Mouse (Mus musculus): ENCODE measurements at regions not wholly inside any gene's neighbourhood (a gene's known extent, or its start where the extent isn't known, plus 50 kb on each side); places are given as distances from the start of the nearest gene placed in this dataset.

DNA sequence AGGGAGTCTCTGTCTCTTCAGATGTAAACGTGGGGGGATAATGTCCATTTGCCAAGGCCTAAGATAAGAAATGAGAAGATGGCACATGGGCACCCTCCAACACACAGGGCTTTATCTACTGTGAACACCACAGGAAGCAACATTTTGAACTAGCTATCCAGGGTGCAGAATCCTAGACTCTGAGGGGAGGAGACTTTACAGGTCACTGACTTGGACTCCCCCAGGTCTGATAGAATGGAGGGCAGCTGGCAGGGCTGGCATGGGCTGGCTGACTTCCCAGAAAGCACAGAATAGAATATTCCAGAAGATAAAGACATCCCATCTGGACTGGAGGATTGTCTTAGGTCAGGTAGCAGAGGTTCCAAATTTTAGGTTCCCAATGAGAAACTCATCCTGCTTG is 201.2 kb upstream of the Ncam1 start:
- no peak for ATAC-seq (ENCODE audit: low FRiP score, low read depth)
- Histone ChIP-seq H3K9me3 (peaks cover 10% of the 10 kb centered on the region), H3K27ac (no peak overlapping the region), H3K36me3 (no peaks in the 10 kb centered on the region; the same call in 1 of the 2 replicates), H3K4me2 (replicated peaks) (no peak overlapping the region), H3K27me3 (replicated peaks) (no peaks in the 10 kb centered on the region), H3K4me1 (no peaks in the 10 kb centered on the region), H3K4me3 (no peak overlapping the region), H3K9ac (no peak overlapping the region)
- 84% methylated on average over 1 of the region's 1 CpGs for WGBS

DNA sequence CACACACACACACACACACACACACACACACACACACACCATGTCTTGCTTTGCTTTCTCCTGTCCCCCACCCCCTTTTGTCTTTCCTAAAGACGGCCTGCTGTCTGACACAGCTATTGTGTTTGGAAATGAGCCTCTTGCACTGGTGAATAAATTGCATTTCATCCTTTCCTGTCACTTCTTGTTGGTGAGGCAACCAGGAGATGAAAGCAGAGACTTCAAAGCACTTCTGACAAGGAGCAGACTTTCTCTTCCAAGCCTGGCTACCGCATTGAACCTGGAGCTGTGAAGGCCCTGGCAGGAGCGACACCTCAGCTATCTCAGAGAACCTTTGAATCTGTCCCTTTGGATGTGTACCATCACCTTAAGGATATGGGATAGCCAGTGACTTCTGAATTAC is 199.4 kb upstream of the Ncam1 start:
- H3K4me2 ChIP-seq (replicated peaks) = no peak overlapping the region
- no peak for ATAC-seq (ENCODE audit: low FRiP score, low read depth)
- WGBS = 46% methylated on average over 3 of the region's 3 CpGs
- H3K9ac ChIP-seq = no peak overlapping the region
- H3K4me1 ChIP-seq = no peaks in the 10 kb centered on the region
- H3K36me3 ChIP-seq = no peaks in the 10 kb centered on the region; the same call in 1 of the 2 replicates
- no peak overlapping the region for H3K4me3 ChIP-seq
- H3K27ac ChIP-seq = no peak overlapping the region
- H3K27me3 ChIP-seq (replicated peaks) = no peaks in the 10 kb centered on the region
- peaks cover 13% of the 10 kb centered on the region for H3K9me3 ChIP-seq

DNA sequence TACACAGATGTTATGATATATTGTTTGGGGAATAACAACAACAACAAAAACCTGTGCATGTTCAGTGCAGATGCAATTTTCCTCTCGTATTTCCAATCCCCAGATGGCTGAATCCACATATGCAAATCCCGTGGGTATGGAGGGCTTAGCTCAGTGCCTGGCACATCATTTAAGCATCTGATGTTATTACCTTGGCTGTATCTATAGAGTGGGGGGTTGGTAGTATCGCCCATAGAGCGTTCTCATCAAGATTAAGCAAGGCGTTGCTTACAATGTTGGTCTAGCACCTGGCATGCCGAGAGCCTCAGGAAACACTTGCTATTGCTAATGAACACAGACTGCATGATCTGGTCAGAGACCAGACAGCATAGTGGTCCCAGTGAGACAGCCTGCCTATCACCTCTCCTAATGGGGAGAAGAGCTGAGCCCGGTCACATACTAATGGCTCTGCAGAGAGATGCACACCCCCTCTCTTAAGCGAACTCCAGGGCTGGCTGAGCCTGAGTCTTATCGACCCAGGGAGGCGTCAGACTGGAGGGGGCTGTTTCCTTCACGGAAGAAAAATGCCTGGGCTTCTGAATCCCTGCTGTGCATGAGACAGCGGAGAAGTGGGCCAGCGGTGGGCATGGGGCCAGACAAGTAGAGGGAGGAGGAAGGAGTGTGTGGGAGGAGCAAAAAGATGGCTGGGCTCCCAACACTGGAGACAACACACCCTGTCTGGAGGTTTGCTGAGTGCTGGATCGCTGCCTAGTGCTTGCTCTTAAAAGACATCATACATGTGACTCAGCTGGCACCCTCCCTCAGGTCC is 190.9 kb upstream of the Ncam1 start:
- H3K27me3 ChIP-seq (replicated peaks) = no peaks in the 10 kb centered on the region
- WGBS = 52% methylated on average over 14 of the region's 14 CpGs
- H3K4me1 ChIP-seq = peaks cover 9% of the 10 kb centered on the region
- no peak overlapping the region for H3K9ac ChIP-seq
- H3K27ac ChIP-seq = no peak overlapping the region; the same call in 1 of the 2 replicates
- H3K4me3 ChIP-seq = no peak overlapping the region
- H3K4me2 ChIP-seq (replicated peaks) = no peak overlapping the region; the same call in 1 of the 2 replicates
- no peaks in the 10 kb centered on the region for H3K36me3 ChIP-seq
- peak; percentile 58; the same call in 1 of the 2 replicates for ATAC-seq (ENCODE audit: low FRiP score, low read depth)
- peaks cover under 1% of the 10 kb centered on the region; the same call in 1 of the 2 replicates for H3K9me3 ChIP-seq

DNA sequence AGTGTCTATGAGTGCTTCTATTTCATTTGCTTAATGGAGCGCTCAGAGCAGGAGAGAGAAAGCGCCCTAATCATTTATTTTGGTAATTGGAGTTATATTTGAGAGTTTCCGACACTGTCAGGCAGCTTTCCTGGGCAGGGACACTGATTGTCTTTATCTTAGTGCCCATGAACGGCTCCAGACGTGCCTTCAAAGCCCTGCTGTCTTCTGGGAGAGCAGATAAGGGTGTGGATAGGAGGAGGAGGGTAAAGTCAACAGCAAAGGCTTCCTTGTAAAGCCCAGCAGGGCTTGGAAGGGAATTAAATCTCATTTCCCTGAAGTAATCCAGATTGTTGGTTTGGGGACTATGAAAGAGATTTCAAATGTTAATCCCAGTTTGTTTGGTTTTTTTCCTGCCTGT is 189.3 kb upstream of the Ncam1 start:
- no peaks in the 10 kb centered on the region for H3K36me3 ChIP-seq
- H3K9ac ChIP-seq = no peak overlapping the region
- no peak for ATAC-seq (ENCODE audit: low FRiP score, low read depth)
- H3K4me3 ChIP-seq = no peak overlapping the region
- H3K27ac ChIP-seq = no peak overlapping the region
- 58% methylated on average over 5 of the region's 5 CpGs for WGBS
- H3K27me3 ChIP-seq (replicated peaks) = no peaks in the 10 kb centered on the region
- H3K9me3 ChIP-seq = no peaks in the 10 kb centered on the region
- no peak overlapping the region for H3K4me2 ChIP-seq (replicated peaks)
- H3K4me1 ChIP-seq = peaks cover 9% of the 10 kb centered on the region

DNA sequence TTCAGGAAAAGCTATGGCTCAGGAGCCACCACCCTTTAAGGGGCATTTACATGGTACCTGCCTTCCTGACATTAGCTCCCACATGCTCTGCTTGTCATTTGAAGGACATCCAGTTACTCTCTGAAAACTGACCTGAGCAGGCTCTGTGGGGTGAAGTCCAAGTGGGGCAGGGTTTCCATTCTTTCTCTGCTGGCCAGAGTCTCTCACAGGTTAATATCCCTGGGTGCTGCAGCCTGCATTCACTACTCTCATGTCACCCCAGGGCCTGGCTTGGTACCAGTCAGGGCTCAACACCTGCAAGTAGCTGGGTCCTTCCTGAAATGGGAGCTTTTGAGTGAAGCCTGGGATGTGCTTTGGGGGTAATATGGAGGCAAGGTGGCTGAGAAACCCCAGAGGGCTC is 188.8 kb upstream of the Ncam1 start:
- no peak for ATAC-seq (ENCODE audit: low FRiP score, low read depth)
- Histone ChIP-seq H3K27ac (no peak overlapping the region), H3K4me3 (no peak overlapping the region)

DNA sequence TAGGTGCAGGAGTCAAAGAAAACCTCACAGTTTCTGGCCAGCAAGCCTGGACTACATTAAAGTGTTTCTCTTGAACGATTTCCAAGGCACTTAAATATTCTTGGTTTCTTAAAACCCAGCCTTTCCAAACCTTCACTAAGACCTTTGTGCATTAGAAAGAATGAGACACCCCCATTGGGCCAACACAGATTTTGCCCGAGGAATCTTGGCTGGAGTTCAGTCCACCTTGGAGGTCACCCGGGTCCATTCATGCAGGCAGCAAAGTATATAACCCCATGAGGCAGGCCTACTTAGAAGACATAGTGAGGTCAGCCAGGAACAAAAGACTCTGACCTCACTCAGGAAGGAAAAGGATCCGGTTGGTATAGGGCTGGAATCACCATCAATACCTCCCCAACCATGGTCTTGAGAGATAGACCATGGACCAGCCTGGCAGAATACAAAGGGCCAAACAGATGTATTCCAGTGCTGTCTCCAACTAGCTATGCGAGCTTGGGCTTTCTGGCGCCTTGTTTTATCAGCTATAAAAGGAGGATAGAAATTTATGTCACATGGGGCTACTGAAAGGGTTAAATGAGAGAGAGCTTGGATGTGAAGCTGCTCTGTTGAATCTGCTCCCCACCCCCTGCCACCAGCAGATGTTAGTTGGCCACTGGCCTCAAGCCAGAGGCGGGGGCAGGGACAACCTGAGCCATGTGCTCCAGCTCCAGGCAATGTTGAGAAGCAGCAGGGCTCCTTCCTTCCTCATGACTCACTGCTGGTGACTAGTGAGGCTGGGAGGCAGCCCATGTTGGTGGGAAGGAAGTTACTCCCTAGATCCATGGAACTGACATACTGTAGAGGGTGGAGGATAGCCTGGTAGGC is 181.9 kb upstream of the Ncam1 start:
- Histone ChIP-seq H3K4me1 (peaks cover 16% of the 10 kb centered on the region), H3K9ac (no peak overlapping the region), H3K4me3 (no peak overlapping the region), H3K36me3 (no peaks in the 10 kb centered on the region), H3K4me2 (replicated peaks) (no peak overlapping the region), H3K27me3 (replicated peaks) (no peaks in the 10 kb centered on the region), H3K9me3 (no peaks in the 10 kb centered on the region), H3K27ac (no peak overlapping the region)
- no peak for ATAC-seq (ENCODE audit: low FRiP score, low read depth)
- 52% methylated on average over 7 of the region's 7 CpGs for WGBS

More for the DNA sequence above, 188.8 kb upstream of the Ncam1 start:
- Histone ChIP-seq H3K9ac (no peak overlapping the region), H3K36me3 (no peaks in the 10 kb centered on the region), H3K4me2 (replicated peaks) (no peak overlapping the region), H3K27me3 (replicated peaks) (no peaks in the 10 kb centered on the region), H3K9me3 (no peaks in the 10 kb centered on the region), H3K4me1 (peaks cover 9% of the 10 kb centered on the region)

DNA sequence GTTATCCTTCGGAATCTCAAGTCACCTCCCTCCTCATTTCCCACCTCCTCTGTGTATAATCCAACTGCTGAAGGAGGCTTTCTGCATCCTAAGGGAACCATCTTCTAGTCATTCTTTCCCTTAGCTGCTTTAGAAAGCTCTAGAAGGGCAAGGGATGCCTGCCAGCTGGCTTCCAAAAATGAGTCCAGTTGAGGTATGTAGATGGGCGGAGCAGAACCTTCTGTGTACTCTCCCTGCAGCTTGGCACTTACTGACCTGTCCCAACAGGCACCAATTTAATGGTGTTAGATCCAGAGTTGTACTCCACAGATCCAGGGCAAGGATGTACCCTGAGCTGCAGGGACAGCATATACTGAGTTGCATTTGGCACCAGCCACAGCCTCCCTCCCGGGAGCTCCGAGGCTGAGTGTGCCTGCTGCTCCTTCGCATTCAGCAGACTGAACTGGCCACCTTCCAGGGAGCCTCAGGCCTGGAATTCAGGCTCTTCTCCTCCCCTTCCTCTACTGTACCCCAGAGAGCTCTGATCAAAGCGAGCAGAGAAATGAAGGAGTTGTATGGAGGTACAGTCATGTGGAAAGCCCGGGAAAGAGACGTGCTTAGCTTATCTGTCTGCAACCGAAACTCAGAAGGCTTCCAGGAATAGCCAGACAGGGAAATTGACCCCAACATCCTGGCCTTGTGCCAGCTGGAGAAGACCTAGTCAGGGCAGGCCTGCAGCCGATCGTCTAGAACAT is 177.4 kb upstream of the Ncam1 start:
- 63% methylated on average over 11 of the region's 11 CpGs for WGBS
- Histone ChIP-seq H3K4me1 (peaks cover 16% of the 10 kb centered on the region), H3K4me3 (no peak overlapping the region), H3K27ac (no peak overlapping the region), H3K4me2 (replicated peaks) (no peak overlapping the region), H3K9ac (no peak overlapping the region), H3K9me3 (no peaks in the 10 kb centered on the region), H3K36me3 (no peaks in the 10 kb centered on the region), H3K27me3 (replicated peaks) (no peaks in the 10 kb centered on the region)
- no peak for ATAC-seq (ENCODE audit: low FRiP score, low read depth)

DNA sequence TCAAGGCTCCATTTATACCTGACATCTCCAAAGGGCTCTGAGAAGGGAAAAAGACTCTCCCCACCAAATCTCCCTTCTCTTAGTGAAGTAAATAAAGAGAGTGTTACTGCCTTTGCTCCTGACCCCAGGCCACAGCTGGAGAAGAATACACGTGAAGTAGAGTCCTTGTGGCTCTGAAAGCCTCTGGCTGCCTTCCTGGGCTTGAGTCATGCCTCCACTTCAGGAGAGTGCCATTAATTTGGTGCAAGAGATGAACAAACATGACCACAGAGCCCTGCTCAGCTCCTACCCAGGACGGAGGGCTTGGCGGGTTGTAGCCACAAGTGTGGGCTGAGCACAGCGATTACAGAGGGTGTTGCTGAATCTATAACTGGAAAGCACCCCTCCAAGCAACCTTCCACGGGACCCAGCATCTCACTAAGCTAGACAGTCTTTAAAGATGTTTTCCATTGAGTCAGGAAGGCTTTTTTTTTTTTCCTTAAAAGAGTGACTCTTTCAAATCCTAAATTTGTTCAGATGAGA is 175.3 kb upstream of the Ncam1 start:
- Histone ChIP-seq H3K9ac (no peak overlapping the region), H3K27ac (no peak overlapping the region), H3K36me3 (no peaks in the 10 kb centered on the region), H3K9me3 (no peaks in the 10 kb centered on the region), H3K27me3 (replicated peaks) (no peaks in the 10 kb centered on the region), H3K4me1 (peaks cover 7% of the 10 kb centered on the region; the same call in 1 of the 2 replicates), H3K4me2 (replicated peaks) (no peak overlapping the region), H3K4me3 (no peak overlapping the region)
- WGBS = 89% methylated on average over 5 of the region's 5 CpGs
- ATAC-seq (ENCODE audit: low FRiP score, low read depth) = no peak

DNA sequence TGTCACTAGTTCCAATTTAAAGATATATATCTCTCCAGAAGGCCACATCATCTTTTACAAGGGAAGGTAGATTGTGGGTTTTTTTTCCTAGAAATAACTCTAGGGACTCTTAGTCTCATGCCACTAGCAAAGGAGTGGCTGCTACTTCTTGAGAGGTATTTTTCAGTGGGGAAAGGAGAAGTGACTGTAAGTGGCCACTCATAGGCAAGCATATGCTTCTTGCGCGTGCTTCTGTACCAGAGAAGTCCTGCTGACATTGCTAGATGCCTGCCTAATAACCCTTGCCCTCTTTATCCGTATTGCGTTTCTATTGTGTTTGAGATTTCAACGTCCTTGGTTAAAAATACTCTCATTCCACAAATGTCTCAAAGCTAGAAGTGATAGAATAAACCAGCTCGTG is 170.7 kb upstream of the Ncam1 start:
- no peaks in the 10 kb centered on the region for H3K4me1 ChIP-seq
- 87% methylated on average over 6 of the region's 6 CpGs for WGBS
- H3K4me2 ChIP-seq (replicated peaks) = no peak overlapping the region
- H3K27ac ChIP-seq = no peak overlapping the region
- ATAC-seq (ENCODE audit: low FRiP score, low read depth) = no peak
- no peaks in the 10 kb centered on the region for H3K36me3 ChIP-seq
- H3K4me3 ChIP-seq = no peak overlapping the region
- H3K27me3 ChIP-seq (replicated peaks) = no peaks in the 10 kb centered on the region; the same call in 1 of the 2 replicates
- H3K9ac ChIP-seq = no peak overlapping the region
- no peaks in the 10 kb centered on the region for H3K9me3 ChIP-seq

DNA sequence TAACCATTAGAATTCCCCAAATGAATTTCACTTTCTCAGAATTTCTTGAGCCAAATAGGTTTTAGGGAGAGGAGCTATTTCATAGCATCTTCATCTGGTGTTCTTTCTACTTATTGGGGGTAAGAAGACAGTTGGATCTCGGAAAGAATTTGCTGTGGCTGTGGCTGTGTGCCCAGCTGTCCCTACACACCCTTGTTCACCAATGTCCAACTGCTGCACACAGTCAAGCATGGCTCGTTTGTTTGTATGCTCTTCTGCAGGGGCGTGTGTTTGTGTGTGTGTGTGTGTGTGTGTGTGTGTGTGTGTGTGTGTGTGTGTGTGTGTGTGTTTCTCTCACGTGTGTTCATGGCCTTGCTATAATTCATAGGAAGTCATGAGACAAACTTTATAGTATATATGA is 165.9 kb upstream of the Ncam1 start:
- Histone ChIP-seq H3K27me3 (replicated peaks) (no peaks in the 10 kb centered on the region; the same call in 1 of the 2 replicates), H3K4me1 (peaks cover 36% of the 10 kb centered on the region), H3K27ac (no peak overlapping the region), H3K36me3 (no peaks in the 10 kb centered on the region), H3K4me3 (no peak overlapping the region), H3K4me2 (replicated peaks) (no peak overlapping the region), H3K9ac (no peak overlapping the region), H3K9me3 (no peaks in the 10 kb centered on the region)
- WGBS = 87% methylated on average over 4 of the region's 4 CpGs
- ATAC-seq (ENCODE audit: low FRiP score, low read depth) = no peak

DNA sequence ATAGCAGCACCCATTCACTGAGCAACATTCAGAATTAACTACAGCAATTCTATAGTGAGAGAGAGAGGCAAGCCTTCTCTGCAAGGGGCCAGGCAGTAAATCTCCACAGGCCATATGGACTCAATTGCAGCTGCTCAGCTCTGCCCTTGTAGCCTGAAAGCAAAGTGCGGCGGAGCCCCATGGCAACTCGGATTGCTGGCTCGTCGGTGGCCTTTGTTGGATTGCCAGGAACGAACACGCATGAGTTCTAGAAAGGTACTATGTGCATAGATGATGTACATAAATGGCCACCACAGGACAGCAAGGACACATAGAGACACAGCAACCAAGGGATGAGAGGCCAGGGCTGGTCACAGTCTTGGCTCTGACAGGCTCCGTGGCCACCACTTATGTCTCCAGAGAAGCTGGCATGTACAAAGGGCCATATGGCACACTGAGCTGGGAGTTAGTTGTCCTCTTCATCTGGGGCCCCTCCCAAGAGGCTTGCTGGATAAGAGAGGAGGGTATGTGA is 163.9 kb upstream of the Ncam1 start:
- peak overlapping the region; percentile 37 for H3K4me2 ChIP-seq (replicated peaks)
- H3K4me1 ChIP-seq = peaks cover 45% of the 10 kb centered on the region
- H3K27me3 ChIP-seq (replicated peaks) = no peaks in the 10 kb centered on the region; the same call in 1 of the 2 replicates
- H3K27ac ChIP-seq = peak overlapping the region; percentile 38; the same call in 1 of the 2 replicates
- H3K9me3 ChIP-seq = no peaks in the 10 kb centered on the region
- H3K36me3 ChIP-seq = no peaks in the 10 kb centered on the region
- 6% methylated on average over 8 of the region's 8 CpGs for WGBS
- H3K4me3 ChIP-seq = no peak overlapping the region
- peak; percentile 89 for ATAC-seq (ENCODE audit: low FRiP score, low read depth)
- no peak overlapping the region for H3K9ac ChIP-seq
